Mouse (Mus musculus): ENCODE data around the gene Itgb1bp1.

Itgb1bp1 gene

DNA sequence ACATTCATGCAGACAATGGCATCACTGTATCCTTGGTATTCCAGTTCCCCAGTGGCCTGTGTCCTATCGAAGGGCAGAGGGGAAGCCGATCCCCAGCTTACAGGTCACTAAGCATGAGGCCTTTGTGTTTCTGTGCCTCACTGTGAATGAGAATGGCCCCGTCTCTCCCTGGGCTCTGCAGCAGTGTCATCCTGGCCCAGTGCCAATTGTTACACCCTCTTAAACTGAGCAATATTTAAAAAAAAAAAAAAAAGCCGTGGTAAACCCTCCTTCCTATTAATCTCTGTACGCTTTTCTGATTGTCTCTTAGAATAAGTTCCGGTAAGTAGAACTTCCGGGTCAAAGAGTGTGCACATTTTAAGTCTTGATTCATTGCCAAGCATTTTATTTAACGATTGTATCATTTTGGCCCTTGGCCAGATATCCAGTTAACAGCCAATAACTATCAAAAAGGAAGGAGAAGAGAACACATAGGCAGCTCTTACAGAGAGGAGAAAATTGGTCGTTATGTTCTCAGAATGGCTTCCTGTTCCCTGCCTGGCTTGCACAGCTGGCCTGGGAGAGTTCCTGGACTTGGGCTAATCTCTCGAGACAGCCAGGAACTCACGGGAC lies 81.3 kb downstream of the Itgb1bp1 start:
- no peak for DNase-seq (ENCODE audit: low read depth, low spot score)

DNA sequence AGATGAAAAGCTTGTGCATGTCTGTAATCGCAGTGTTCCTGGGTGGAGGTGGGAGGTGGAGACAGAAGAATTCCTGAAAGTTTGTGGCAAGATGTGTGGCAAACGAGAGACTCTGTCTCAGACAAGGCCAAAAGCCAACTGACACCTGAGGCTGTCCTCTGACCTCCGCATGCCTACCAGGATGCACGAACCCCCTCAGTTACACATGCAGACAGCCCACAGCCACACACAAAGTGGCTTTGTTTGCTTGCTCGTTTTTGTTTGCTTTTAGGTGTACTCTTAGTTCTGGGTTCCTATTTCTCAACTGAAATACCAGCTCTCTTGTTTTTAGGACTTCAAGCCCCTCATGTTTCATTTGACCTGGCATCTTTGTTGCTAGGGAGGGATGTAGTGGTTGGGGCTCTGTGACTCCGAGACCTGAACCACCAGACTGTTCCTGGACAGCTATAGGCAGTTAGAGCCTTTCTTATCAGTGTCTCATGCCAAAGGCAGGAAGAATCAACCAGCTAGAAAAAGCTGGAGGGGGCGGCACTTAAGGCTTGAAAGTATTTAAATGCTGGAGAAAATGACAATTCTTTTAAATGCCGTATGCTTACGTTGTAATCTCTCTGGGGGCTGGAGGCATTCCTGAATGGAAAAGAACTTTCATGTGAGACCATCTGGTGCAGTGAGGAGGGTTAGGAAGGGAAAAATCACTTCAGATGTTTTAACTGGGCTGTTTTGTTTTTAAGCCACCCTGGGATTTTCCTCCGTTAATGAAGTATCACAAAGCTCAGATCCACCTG lies 84.4 kb downstream of the Itgb1bp1 start:
- no peak for DNase-seq (ENCODE audit: low read depth, low spot score)

DNA sequence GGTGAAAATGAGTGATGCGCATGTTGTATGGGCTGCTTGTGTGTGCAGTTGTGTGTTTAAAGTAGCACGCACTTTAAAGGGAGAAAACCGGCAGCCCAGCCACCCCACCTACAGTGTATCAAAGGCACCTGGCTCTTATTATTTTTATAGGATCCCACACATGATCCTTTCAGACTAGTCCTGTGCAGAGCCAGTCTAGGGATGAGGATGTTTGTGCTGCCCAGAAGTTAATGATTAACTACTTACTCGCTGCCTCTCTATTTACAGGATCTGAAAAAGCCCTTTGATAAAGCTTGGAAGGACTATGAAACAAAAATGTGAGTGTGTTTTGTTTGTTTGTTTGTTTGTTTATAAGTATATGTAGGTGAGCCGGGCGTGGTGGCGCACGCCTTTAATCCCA lies 85.5 kb downstream of the Itgb1bp1 start:
- DNase-seq (ENCODE audit: low read depth, low spot score) = no peak

GRCm38 (mm10) chr12:21196420-21196819 lies 89.7 kb downstream of the Itgb1bp1 start:
- no peak for DNase-seq (ENCODE audit: low read depth, low spot score)

- no peak for DNase-seq (ENCODE audit: low read depth, low spot score)
Observed at GRCm38 (mm10) chr12:21195497-21195896, 90.6 kb downstream of the Itgb1bp1 start.

DNA sequence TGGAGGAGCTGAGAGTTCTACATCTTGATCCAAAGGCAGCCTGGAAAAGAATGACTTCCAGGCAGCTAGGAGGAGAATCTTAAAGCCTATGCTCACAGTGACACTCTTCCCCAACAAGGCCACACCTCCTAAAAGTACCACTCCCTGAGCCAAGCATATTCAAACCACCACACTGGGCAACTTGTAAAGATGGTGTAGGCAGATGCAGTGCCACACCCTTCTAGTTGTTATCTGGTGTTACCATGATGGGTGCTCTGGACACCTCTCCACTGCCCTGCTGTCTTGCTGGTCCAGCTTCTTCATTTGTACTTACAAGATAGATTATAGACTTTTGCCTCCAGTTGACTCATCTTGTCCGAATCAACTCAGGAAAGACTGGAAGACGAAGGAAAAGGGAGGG lies 94.5 kb downstream of the Itgb1bp1 start:
- no peak for DNase-seq (ENCODE audit: low read depth, low spot score)
